ENCODE assay signal across 22 mouse cellular contexts in the genomic region with DNA sequence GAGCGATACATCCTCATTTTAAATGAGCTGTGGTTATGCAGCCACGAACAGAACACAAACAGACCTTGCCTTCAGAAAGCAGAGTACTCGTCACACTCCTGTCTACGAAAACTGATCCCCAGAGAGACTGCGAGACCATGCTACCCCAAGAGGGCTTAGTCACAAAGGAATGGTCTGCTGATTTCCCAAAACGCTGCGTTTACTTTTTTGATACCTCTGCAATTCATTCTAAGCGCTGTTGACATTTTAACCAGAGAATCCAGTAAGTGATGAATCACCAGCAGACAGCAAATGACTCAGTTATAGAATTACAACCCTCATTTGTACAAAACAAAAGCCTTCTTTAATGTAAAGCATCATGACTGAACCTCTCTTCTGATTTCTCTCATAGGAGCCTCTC. TPM values are rescaled to one million over a fixed set of nuclear protein-coding genes. Genes with fewer than 3 reads are reported as not detected.
A peak's percentile ranks its signal among the peaks of the same experiment; 100 is the strongest.
DNase-seq lines count a peak whose midpoint lies in the region; ATAC-seq and TF ChIP-seq lines count a peak whose summit lies in the region.
"Had no signal": no experiment of that assay in that cellular context is flagged by ENCODE, and none has a peak within 500 bp of the region (broad histone marks: within the 10 kb centered on the region; RNA-seq: fewer than 3 reads in every experiment).

No protein-coding gene starts in this region.

- no peaks in the 10 kb centered on the region for H3K36me3 ChIP-seq in stomach, embryonic 16.5 days (ENCODE audit: control insufficient read depth, insufficient read depth, low read length)
- H3K36me3 ChIP-seq in stomach, postnatal 0 days (ENCODE audit: control insufficient read depth, insufficient read depth, low read length): no peaks in the 10 kb centered on the region
- H3K36me3 ChIP-seq: heart, embryonic 13.5 days; midbrain, embryonic 15.5 days; neural tube, embryonic 13.5 days; stomach, embryonic 15.5 days had no signal

- no peak overlapping the region for H3K9ac ChIP-seq in stomach, embryonic 16.5 days (ENCODE audit: low read length)
- H3K9ac ChIP-seq in stomach, postnatal 0 days (ENCODE audit: low read length): no peak overlapping the region
- H3K9ac ChIP-seq: heart, embryonic 13.5 days; midbrain, embryonic 15.5 days; neural tube, embryonic 13.5 days; stomach, embryonic 15.5 days had no signal

- 27% methylated on average over 8 of the region's 8 CpGs for WGBS in stomach, embryonic 16.5 days
- WGBS in stomach, postnatal 0 days: 23% methylated on average over 8 of the region's 8 CpGs

- 0 out of 2 replicates have a peak overlapping the region, but pooled peaks have one; percentile 12 for H3K4me2 ChIP-seq in stomach, embryonic 16.5 days (ENCODE audit: low read depth, low read length)
- H3K4me2 ChIP-seq in stomach, postnatal 0 days (replicated peaks; ENCODE audit: low read depth): no peak overlapping the region
- H3K4me2 ChIP-seq: heart, embryonic 13.5 days; midbrain, embryonic 15.5 days; neural tube, embryonic 13.5 days; stomach, embryonic 15.5 days had no signal

- H3K9me3 ChIP-seq in stomach, embryonic 16.5 days (replicated peaks; ENCODE audit: control insufficient read depth, low read length): no peaks in the 10 kb centered on the region
- H3K9me3 ChIP-seq in stomach, postnatal 0 days (ENCODE audit: control insufficient read depth, low read length): no peaks in the 10 kb centered on the region
- H3K9me3 ChIP-seq: heart, embryonic 13.5 days; midbrain, embryonic 15.5 days; neural tube, embryonic 13.5 days; stomach, embryonic 15.5 days had no signal

- H3K27me3 ChIP-seq in stomach, embryonic 16.5 days (ENCODE audit: control insufficient read depth, insufficient read depth, low read length): no peaks in the 10 kb centered on the region
- H3K27me3 ChIP-seq in stomach, postnatal 0 days (ENCODE audit: control insufficient read depth, insufficient read depth, low read length): no peaks in the 10 kb centered on the region
- H3K27me3 ChIP-seq: heart, embryonic 13.5 days; megakaryocyte, embryonic 14.5 days; midbrain, embryonic 15.5 days; neural tube, embryonic 13.5 days; stomach, embryonic 15.5 days had no signal

- ATAC-seq in stomach, embryonic 16.5 days (ENCODE audit: insufficient read depth, low FRiP score): no peak
- ATAC-seq in stomach, postnatal 0 days (ENCODE audit: low FRiP score, low TSS enrichment): no peak
- ATAC-seq: activated CD4-positive, CD25-positive, alpha-beta regulatory T cell, adult 4 months; CD4-positive, CD25-positive, alpha-beta regulatory T cell, adult 4 months; hindbrain, postnatal 0 days; intestine, embryonic 16.5 days; midbrain, embryonic 15.5 days had no signal

- no peak for TF ChIP-seq CTCF in layer of hippocampus, adult 2 months (conservative IDR thresholded peaks at IDR 0.05)
- no peak for TF ChIP-seq CTCF in stomach, postnatal 0 days (IDR thresholded peaks at IDR 0.05; ENCODE audit: low read depth)

- peak overlapping the region; percentile 18; the same call in 1 of the 2 replicates for H3K27ac ChIP-seq in layer of hippocampus, adult 2 months
- H3K27ac ChIP-seq in stomach, embryonic 16.5 days (ENCODE audit: low read length): no peak overlapping the region
- H3K27ac ChIP-seq in stomach, postnatal 0 days (replicated peaks): no peak overlapping the region
- H3K27ac ChIP-seq: heart, embryonic 13.5 days; hindbrain, postnatal 0 days; midbrain, embryonic 15.5 days; neural tube, embryonic 13.5 days; stomach, embryonic 15.5 days had no signal

- H3K4me3 ChIP-seq in layer of hippocampus, adult 2 months: no peak overlapping the region
- no peak overlapping the region for H3K4me3 ChIP-seq in stomach, embryonic 16.5 days (replicated peaks; ENCODE audit: low read length)
- no peak overlapping the region for H3K4me3 ChIP-seq in stomach, postnatal 0 days (ENCODE audit: low read depth, low read length)
- H3K4me3 ChIP-seq: heart, embryonic 13.5 days; megakaryocyte, embryonic 14.5 days; midbrain, embryonic 15.5 days; neural tube, embryonic 13.5 days; stomach, embryonic 15.5 days had no signal

- no peak for DNase-seq in layer of hippocampus, adult 2 months (ENCODE audit: low spot score in 2 of 2)
- no peak for DNase-seq in layer of hippocampus, adult 9-11 months
- DNase-seq in stomach, postnatal 0 days (ENCODE audit: low spot score): no peak
- peak; percentile 84 for DNase-seq in NIH3T3 (ENCODE audit: low read depth)
- DNase-seq in cerebellum, adult 18-20 months: no peak
- no peak for DNase-seq in ovary, adult 18-20 months (ENCODE audit: low spot score)
- DNase-seq: adrenal gland, postnatal 10 days; cerebellum, adult 9-10 months; gastrocnemius, postnatal 14 days; heart, adult 18-20 months; heart, postnatal 14 days; thymus, adult 2 months had no signal

- no peak for TF ChIP-seq EP300 in stomach, postnatal 0 days (optimal IDR thresholded peaks at IDR 0.05)

- H3K4me1 ChIP-seq in stomach, embryonic 16.5 days (ENCODE audit: control insufficient read depth, insufficient read depth, low read length): no peaks in the 10 kb centered on the region
- no peaks in the 10 kb centered on the region for H3K4me1 ChIP-seq in stomach, postnatal 0 days (replicated peaks; ENCODE audit: control insufficient read depth, insufficient read depth)
- H3K4me1 ChIP-seq: heart, embryonic 13.5 days; megakaryocyte, embryonic 14.5 days; midbrain, embryonic 15.5 days; stomach, embryonic 15.5 days had no signal

RNA-seq across cellular contexts. Expression of a gene that starts 28.8 kb away (rescaled TPM):
- 10 to 100 TPM; 77.6 to 79.2 TPM for total RNA-seq in layer of hippocampus, adult 2 months (2021)
- 1.6 and 2.4 TPM in 2 replicates for polyA plus RNA-seq in stomach, embryonic 16.5 days (2015; fragmentation: Nextera tagmentation; extraction: Ambion mirVana)
- 0.81 and 0.96 TPM in 2 replicates for polyA plus RNA-seq in stomach, postnatal 0 days (2015; fragmentation: Nextera tagmentation; extraction: Ambion mirVana)
